Mouse (Mus musculus): Measurements from ENCODE around the gene Megf8.

Gene Megf8

DNA sequence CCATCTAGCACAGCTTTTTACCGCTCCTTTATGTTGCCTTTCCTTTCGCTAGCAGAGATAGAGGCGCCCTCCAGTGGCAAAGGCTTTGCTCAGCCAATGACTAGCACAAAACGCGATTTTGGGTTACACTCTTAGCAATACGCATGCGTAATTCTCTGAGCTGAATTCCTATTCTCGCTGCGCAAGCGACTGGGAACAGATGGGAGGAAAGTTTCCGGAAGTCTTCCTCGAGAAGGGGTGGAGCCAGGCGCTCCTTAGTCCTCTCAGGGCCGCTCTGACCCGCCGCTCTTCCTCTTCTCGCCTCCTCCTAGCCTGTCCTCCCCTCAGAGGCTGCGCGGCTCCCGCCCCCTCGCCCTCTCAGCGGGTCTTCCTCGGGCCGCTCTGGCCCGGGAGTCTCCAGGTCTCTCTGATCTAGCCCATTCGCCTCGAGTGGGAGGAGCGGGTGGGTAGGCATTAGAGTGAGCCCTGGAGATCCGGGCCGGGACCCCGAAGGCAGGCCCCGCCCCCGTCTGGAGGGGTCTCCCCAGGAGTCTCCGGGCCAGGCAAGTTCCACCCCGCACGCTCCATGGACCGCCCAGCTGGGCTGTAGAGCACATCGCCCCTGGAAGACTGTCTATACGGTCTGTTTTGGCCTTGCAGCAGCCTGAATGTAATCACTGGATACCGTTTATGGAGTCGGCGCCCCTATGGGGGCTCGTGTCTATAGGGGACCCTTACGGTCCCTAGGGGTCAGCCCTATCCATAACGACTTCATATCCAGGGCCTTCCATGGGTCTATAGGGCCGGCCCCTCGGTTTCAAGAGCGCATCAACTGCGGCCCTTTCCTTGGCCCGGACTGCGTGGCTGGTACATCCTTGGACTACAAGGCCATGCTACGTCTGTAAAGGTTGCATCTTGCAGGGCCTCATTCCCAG is at the start of gene Megf8:
Gene Megf8, plus strand, starts transcription at position 633 of the 914 bp plus-strand sequence.
- peak; percentile 99 for DNase-seq (ENCODE audit: low spot score)

GRCm38 (mm10) chr7:25267301-25267750 is 49.6 kb upstream of the Megf8 start, which contains the start of gene Cic:
Gene Cic, plus strand, starts transcription at chr7:25267704.
- peak; percentile 100 for DNase-seq (ENCODE audit: low spot score)

GRCm38 (mm10) chr7:25267751-25268463 is 49.1 kb upstream of the Megf8 start:
- DNase-seq (ENCODE audit: low spot score), result peak; percentile 100

GRCm38 (mm10) chr7:25268588-25268987 is 48.4 kb upstream of the Megf8 start:
- DNase-seq (ENCODE audit: low spot score), result no peak

DNA sequence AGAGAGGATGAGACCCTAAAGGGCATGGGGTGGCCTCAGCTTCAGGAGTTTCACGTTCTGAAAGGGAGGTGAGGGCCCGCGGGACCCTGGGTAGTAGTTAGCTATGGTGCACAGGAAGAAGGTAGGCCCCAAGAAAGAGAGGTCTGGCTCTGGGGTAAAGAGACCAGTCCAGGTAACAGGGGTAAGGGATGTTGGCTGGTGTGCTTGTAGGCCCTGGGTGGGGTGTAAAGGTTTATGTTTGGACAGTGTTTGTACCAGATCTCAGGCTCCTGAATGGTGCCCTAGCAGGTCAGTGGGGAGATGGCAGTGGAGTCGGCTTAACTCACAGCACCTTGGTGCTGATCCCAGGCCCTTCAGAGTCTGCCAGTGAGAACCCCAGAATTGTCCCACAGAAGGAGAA is 47.9 kb upstream of the Megf8 start:
- no peak for DNase-seq (ENCODE audit: low spot score)

GRCm38 (mm10) chr7:25269545-25270271 is 47.3 kb upstream of the Megf8 start:
- no peak for DNase-seq (ENCODE audit: low spot score)

DNA sequence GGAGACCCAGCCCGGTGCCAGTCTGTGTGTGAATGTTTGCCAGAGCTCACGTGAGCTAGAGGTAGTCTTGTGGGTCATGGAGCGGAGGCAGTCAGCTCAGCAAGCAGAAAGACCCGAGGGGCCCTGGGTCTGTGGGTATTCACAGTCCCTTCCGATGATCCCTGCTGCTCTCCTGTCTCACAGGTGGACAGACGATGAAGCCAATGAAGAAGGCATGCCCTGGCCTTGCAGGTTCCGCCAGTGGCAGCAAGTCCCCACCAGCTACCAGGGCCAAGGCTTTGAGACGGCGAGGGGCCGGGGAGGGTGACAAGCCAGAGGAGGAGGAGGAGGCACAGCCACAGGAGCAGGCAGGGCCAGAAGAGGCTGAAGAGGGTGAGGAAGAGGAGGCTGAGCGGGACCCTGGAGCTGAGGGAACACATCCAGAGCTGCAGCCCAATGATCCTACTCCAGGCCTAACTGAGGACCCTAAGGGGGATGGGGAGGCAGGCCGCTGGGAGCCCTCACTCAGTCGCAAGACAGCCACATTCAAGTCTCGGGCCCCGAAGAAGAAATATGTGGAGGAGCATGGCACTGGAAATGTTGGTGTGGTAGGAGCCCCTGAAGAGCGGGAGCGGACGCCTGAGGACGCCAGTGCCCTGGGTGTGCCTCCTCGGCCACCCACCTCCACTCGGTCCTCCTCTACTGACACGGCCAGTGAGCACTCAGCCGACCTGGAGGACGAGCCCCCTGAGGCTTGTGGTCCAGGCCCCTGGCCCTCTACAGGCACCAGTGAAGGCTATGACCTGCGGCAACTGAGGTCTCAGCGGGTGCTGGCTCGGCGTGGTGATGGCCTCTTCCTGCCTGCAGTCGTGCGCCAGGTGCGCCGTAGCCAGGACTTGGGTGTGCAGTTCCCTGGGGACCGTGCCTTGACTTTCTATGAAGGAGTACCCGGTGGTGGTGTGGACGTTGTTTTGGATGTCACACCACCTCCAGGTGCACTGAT is 46.0 kb upstream of the Megf8 start:
- DNase-seq (ENCODE audit: low spot score), result no peak

GRCm38 (mm10) chr7:25271651-25272444 is 45.1 kb upstream of the Megf8 start:
- no peak for DNase-seq (ENCODE audit: low spot score)

DNA sequence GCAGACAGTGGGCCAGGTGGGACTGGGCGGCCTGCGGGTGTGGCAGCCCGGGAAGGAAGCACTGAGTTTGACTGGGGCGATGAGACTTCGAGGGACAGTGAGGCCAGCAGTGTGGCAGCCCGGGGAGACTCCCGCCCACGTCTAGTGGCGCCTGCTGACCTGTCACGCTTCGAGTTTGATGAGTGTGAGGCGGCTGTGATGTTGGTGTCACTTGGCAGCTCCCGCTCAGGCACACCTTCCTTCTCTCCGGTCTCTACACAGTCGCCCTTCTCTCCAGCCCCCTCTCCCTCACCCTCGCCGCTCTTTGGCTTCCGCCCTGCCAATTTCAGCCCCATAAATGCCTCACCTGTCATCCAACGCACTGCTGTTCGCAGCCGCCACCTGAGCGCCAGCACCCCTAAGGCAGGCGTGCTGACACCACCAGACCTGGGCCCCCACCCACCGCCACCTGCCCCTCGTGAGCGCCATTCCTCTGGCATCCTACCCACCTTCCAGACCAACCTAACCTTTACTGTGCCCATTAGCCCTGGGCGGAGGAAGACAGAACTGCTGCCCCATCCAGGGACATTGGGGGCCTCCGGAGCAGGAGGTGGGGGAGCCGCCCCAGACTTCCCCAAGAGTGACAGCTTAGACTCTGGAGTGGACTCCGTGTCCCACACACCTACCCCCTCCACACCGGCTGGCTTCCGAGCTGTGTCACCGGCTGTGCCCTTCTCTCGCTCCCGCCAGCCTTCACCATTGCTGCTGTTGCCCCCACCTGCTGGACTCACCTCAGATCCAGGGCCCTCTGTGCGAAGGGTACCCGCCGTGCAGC is 44.3 kb upstream of the Megf8 start:
- no peak for DNase-seq (ENCODE audit: low spot score)

DNA sequence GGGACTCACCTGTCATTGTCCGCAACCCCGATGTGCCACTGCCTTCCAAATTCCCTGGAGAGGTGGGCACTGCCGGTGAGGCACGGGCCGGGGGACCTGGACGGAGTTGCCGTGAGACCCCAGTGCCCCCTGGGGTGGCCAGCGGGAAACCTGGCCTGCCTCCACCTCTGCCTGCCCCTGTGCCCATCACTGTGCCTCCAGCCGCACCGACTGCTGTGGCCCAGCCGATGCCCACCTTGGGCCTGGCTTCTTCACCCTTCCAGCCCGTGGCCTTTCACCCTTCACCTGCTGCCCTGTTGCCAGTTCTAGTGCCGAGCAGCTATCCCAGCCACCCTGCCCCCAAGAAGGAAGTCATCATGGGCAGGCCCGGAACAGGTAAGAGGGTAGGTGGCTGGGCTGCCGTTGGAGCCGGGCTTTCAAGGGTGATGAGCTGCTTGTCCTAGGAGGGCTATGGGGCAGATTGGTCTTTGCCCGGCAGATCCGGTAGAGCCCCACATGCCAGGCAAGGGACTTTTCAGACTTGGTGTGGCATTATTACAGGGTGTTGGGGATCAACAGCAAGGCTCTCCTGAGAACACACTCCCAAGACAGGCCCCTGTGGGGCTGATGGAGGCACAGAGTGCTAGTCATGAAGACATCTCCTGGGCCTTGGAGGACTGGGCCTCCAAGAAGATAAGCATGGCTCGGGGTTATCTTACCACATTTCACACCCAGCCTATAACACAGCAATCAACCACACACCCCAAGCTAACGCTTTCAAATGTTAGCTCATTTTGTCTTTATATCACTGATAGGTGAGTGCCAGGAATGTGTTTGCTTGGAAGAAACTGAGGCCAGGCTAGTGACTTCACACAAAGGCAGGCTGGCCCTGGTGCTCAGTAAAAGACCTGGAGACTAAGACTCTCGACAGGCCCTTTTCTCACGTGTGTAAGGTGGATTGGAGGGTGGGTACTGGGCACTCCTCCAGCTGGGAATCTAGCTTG is 43.4 kb upstream of the Megf8 start:
- DNase-seq (ENCODE audit: low spot score), result no peak

- no peak for DNase-seq (ENCODE audit: low spot score)
Observed at GRCm38 (mm10) chr7:25274571-25274970, 42.4 kb upstream of the Megf8 start.

DNA sequence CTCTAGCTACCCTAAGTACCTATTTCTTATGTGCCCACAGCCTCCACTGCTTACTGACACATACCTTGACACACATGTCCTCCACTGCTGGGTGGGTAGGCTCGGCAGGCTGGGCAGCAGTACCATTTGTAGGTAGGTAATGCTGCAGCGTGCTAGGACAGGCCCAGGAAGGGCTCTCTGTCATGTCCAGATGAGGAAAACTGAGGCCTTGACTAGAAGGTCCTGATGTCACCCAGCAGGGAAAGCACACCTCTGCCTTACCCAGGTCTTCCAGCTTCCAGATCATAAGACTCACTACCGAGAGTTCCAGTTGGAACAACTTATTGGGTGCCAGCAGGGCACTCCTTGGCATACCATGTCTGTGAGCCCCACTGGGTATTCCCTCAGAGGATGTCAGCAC is 42.0 kb upstream of the Megf8 start:
- DNase-seq (ENCODE audit: low spot score), result no peak

GRCm38 (mm10) chr7:25275555-25276298 is 41.2 kb upstream of the Megf8 start:
- no peak for DNase-seq (ENCODE audit: low spot score)

- DNase-seq (ENCODE audit: low spot score), result no peak
Observed at GRCm38 (mm10) chr7:25277405-25277804, 39.6 kb upstream of the Megf8 start.

- no peak for DNase-seq (ENCODE audit: low spot score)
Observed at GRCm38 (mm10) chr7:25277998-25278340, 39.0 kb upstream of the Megf8 start.

- DNase-seq (ENCODE audit: low spot score), result peak; percentile 55
Observed at GRCm38 (mm10) chr7:25278341-25279075, 38.5 kb upstream of the Megf8 start.
